Mouse (Mus musculus) myocyte (in vitro differentiated cells): Measurements from ENCODE around the gene Rsc1a1.

Experiments used
- CEBPB ChIP-seq: IDR thresholded peaks from 2 replicates; pipeline ENCODE4 v1.6.1; 2011; ENCODE audit warnings: mild to moderate bottlenecking, moderate library complexity; ENCODE audit not compliant: poor library complexity, insufficient read depth, severe bottlenecking
- E2F4 ChIP-seq: IDR thresholded peaks from one replicate; pipeline ENCODE4 v1.6.1; 2011; ENCODE audit warnings: mild to moderate bottlenecking, control low read depth, moderate library complexity; ENCODE audit not compliant: insufficient read depth
- MAX ChIP-seq: IDR thresholded peaks from one replicate; pipeline ENCODE4 v1.6.1; 2011; ENCODE audit warnings: low read depth, mild to moderate bottlenecking, control low read depth
- MYOD1 ChIP-seq, 3 experiments: IDR thresholded peaks; one replicate each; pipeline ENCODE4 v1.6.1; 2011; ENCODE audit warnings: control low read depth in 2 of 3, low read depth in 2 of 3, mild to moderate bottlenecking in 2 of 3, moderate library complexity in 1 of 3; ENCODE audit not compliant: insufficient read length in 2 of 3, control insufficient read depth in 1 of 3
- MYOG ChIP-seq, 3 experiments: IDR thresholded peaks; one replicate each; pipeline ENCODE4 v1.6.1; 2011; ENCODE audit warnings: control low read depth in 2 of 3, low read depth in 2 of 3, mild to moderate bottlenecking in 2 of 3; ENCODE audit not compliant: insufficient read length in 2 of 3, control insufficient read depth in 1 of 3, insufficient read depth in 1 of 3
- POLR2A ChIP-seq: IDR thresholded peaks from one replicate; pipeline ENCODE4 v1.6.1; 2011; ENCODE audit warnings: low read depth, mild to moderate bottlenecking, control low read depth, moderate library complexity; ENCODE audit not compliant: insufficient read length
- POLR2AphosphoS2 ChIP-seq: IDR thresholded peaks from one replicate; pipeline ENCODE4 v1.6.1; 2011; ENCODE audit warnings: low read depth, control low read depth; ENCODE audit not compliant: insufficient read length
- SRF ChIP-seq: IDR thresholded peaks from one replicate; pipeline ENCODE4 v1.6.1; 2011; ENCODE audit warnings: low read depth; ENCODE audit not compliant: control insufficient read depth, insufficient read length
- TCF12 ChIP-seq: IDR thresholded peaks from one replicate; pipeline ENCODE4 v1.6.1; 2011; ENCODE audit warnings: mild to moderate bottlenecking, control low read depth; ENCODE audit not compliant: poor library complexity, insufficient read depth, severe bottlenecking
- USF1 ChIP-seq: IDR thresholded peaks from one replicate; pipeline ENCODE4 v1.6.1; 2011; ENCODE audit warnings: low read depth, mild to moderate bottlenecking, control low read depth, moderate library complexity

DNA sequence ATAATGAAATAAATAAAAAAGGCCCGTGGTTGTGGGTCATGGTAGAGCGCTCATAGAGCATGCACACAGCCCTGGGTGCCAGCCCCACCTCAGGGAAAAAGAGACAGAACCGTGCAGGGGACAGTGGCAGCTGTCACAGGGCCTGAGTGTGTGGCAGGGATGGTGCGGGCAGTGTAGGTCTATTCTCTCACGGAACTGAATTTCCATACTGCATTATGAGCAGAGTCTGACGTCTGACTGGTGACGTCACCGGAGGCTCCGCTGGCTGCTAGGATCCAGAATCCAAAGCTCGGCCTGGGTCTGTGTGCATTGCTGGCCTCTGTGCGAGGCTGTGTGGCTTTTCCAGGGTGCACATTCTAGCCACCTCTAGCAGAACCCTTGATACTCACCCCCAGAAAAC is 24.5 kb downstream of the Rsc1a1 start:
- no peak for TF ChIP-seq POLR2A
- TF ChIP-seq TCF12: no peak
- TF ChIP-seq E2F4: no peak
- TF ChIP-seq CEBPB: no peak
- TF ChIP-seq MYOG (IDR thresholded peaks at IDR 0.05; ENCODE audit: control insufficient read depth in 1 of 3, insufficient read depth in 1 of 3, insufficient read length in 2 of 3, low read depth in 2 of 3): no peak
- TF ChIP-seq POLR2AphosphoS2: no peak
- no peak for TF ChIP-seq USF1
- TF ChIP-seq MAX: no peak
- TF ChIP-seq SRF: no peak
- TF ChIP-seq MYOD1 (IDR thresholded peaks at IDR 0.05; ENCODE audit: control insufficient read depth in 1 of 3, insufficient read length in 2 of 3, low read depth in 2 of 3): no peak
